Mouse (Mus musculus) adrenal gland, postnatal 25 days (tissue): Measurements from ENCODE around the gene Grcc10. TPM values are rescaled to one million over a fixed set of nuclear protein-coding genes. Genes with fewer than 3 reads are reported as not detected.

ENCODE experiments used
- DNase-seq: peaks from one replicate; pipeline ENCODE4 v3.0.0; 2021; ENCODE audit warnings: mixed read lengths
- total RNA-seq: library from RNA; stranded (reverse); gene quantifications from 2 replicates; pipeline ENCODE4 v1.2.3, GENCODE M21; 2021

Grcc10 gene
- total RNA-seq, 1 experiment from 2014 or later: 392 TPM

DNA sequence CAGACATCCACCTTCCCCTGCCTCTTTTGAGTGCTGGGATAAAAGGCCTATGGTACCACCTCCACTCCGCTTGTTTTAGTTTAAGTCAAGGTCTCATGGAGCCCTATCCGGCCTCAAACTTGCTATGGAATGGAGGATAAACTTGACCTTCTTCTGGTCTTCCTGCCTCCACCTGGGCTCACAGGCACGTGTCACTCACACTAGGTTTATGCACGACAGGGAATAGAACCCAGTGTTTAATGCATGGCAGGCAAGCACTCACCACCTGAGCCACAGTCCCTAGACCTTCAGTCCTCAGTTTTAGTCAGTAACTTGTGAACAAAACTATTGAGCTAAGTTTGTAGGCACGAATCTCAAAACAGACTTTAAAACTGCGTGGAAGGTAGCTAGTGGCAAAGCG is 10.1 kb downstream of the Grcc10 start:
- no peak for DNase-seq

DNA sequence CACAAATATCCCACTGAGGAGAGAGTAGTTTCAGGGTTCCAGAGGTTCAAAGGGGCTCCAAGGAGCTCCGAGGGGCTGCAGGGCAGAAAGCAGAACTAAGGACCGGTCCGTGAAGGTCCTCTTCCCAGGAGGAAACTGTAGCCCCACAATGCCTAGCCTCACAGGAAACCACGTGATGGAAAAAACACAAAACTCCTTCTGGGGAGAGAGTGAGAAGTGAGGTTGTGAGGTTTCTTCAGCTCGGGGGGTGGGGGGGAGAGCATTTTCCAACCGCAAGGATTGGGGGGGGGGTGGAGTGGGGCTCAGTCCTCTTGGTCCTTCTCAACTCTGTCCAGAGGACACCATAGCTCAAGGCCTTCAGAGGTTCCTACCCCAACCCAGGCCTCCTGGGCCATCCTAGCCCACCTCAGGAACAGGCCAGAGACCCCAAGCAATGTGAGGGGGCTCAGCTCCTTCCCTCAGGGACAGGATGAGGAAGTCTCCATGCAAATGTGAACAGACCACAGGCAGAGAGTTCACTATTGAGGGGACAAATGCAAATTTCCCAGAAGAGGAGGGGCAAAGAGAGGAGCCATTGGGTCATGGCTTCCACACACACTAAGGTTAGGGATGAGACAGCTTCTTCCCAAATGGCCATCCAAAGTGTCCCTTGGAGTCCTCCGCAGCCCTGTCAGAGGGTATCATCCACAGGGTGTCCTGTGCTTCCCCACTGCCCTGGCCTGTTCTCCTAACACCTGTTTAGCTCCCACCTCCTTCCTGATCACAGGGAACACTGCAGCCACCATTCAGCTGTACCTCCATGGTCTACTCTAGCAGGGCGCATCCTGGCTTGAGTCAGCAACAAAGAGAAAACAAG is 11.1 kb downstream of the Grcc10 start:
- no peak for DNase-seq

DNA sequence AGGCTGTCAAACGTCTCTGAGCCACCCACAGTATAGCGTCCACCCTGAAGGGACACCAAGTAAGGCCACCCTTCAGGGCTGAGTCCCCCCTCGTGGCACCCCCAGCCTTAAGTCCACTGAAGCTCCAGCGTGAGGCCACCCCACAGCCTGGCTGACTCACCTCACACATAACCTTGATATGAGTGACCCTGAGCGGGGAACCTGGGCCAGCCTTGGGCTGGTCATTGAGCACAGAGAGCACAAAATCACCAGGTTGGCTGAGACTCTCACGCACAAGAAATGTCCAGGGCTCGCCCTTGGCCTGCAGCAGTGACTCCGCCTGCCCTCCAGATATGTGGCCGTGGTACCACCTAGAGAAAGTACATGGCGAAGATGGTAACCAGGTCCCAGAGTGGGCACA is 12.6 kb downstream of the Grcc10 start:
- peak; percentile 48 for DNase-seq

DNA sequence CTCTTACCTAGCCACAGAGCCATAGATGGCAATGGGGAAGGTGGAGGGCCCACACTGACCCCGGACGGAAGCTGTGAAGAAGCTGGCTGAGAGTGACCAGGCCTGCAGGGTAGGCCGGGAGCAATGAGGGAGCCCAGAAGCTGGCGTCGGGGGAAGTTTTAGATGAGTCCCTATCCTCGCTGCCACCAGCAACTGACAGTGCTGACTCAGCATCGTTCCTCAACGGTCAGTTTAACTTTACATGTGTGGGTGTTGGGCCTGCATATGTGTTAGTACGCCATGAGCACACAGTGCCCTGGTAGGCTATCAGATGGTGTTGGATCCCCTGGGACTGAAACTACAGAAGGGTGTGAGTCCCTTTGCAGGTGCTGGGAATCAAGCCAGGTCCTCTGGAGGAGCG is 16.7 kb downstream of the Grcc10 start:
- DNase-seq: no peak

DNA sequence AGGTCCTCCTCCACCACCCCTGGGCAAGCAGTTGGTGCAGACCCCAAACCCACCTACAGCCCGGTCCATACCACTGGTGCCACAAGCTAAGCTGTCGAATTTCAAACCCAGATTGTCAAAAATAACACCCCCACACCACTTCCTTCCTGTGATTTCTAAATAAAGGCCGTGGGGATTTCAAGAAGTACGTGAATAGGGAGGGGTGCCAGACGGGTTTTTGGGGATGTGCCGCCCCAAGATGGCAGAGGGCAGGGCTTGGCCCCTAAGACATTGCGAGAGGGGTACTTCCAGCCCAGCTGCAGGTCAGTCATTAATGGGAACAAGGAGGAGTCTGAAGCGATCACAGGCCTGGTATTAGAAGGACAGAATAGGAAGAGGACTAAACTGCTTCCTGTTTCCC is 17.6 kb downstream of the Grcc10 start:
- no peak for DNase-seq

DNA sequence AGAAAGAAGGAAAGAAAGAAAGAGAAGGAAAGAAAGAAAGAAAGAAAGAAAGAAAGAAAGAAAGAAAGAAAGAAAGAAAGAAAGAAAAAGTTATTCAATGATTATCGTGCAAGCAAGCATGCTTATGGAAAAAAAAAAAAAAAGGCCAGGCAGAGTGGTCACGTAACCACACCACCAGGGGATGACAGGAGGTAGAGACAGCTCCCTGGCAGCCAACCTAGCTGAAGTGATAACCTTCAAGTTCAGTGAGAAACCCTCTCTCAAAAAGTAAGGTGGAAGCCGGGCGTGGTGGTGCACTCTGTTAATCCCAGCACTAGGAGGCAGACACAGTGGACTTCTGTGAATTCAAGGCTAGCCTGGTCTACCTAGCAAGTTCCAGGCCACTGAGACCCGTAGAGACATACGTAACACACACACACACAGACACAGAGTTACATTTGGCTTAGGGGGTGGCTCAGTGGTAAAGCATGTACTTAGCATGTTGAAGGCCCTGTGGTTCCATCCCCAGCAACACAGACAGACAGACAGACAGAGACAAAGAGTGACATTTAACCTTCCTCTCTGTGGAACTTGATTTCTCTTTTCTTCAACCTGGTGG is 18.2 kb downstream of the Grcc10 start:
- DNase-seq: no peak

DNA sequence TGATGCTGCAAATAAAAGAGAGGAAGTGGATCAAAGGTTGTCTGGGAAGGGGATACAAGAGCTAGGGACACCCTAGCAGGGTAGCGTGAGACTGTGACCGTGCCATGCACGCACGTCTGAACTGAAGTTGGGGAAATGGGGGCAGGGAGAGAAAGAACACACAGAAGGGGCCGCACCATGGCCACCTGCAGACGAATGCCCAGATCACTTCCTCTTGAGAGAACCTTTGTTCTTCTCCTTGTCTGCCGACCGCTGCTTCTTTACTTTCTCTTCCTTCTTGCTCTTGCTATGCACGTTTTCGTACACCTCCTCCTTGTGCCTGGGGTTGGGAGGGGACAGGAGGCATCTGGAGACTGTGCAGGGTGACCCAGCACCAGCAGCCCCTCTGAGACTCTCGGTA is 20.3 kb downstream of the Grcc10 start:
- DNase-seq: no peak

DNA sequence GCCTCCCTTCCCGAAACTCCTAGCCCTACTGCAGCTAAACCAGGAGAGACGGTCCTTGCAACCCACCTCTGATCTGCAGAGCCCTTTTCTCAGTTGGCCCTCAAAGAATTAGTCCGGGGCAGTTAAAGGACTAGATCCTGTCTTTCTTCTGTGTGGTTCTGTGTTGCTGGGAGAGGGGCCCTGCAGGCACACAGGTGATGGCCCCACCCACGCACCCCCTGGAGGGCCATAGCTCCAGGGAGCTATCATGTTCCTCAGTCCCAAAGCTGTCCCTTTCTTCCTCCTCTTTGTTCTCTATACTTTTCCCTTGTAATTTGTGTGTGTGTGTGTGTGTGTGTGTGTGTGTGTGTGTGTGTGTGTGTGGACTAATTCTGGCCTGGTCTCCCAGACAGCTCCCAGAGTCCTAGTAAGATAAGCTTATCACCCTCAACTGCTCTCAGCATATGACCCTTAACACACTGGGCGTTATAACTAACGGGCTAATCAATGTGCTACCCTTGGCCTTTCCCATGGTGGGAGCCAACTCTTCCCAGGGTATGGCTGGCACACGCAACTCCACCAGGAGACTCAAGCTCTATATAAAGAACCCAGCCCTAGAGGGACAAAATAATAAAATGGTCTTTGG is 21.7 kb downstream of the Grcc10 start:
- no peak for DNase-seq

DNA sequence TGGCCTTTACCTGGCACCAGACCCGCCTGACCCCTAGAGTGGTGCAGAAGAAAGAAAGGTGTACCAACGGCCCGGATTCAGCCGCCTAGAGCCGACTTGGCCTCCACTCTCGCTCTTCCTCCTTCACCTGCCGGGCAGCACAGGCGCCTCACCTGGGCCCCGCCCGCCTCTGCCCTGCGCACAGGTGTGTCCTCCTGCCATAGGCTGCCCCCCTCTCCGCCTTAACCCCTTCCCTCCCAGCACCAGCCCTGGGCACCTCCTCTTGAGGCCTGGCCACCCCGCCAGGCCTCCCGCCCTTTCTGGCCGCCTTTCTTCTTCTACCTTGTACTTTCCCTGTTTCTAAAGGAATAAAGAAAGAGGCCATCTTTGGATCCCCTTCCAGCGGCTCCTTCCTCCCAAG is 22.5 kb downstream of the Grcc10 start:
- DNase-seq: no peak

DNA sequence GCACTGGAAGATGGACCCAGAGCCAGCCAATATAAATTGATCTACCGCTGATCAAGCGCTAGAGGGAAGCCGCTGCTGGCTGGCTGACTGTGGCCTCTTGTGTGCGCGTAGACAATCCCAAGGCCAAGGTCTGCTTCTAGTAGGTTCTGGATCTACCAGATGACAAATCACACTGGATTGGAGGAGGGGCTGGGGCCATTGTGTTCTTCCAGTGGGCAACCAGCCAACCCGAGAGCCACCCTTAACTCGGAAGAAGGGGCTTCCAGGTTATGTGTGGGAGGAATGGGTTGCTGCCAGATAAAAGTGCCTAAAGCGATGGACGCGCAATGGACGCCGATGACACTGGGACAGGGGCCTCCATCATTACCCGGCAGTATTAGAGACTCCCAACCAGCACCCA is 23.2 kb downstream of the Grcc10 start:
- DNase-seq: no peak

DNA sequence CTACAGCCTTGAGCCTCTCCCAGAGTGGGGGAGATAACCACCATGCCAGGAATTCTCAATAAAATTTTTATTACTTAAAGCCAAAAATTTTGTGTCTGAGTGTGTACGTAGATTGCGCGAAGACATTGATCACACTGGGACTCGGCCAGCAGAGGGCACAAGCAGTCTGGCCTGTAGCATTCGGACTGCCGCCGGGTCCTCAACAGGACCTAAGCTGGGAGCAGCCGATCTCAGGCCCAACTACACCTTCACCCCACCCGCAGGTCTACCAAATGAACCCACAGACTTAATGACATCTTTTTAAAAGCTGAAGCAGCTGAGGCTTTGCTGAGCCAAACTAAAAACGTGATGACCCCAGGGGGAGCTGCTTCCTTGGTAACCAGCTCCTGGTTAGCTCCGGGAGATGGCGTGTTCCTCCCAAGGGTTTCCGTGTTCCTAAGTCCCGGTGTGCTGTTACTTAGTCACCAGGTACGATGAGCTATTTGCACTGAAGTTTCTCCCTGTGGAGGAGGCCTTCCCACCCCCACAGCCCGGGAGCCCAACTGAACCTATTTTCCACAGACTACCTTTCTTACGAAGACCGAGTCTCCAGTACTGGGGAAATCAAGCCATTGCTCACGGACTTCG is 24.2 kb downstream of the Grcc10 start:
- peak; percentile 52 for DNase-seq

DNA sequence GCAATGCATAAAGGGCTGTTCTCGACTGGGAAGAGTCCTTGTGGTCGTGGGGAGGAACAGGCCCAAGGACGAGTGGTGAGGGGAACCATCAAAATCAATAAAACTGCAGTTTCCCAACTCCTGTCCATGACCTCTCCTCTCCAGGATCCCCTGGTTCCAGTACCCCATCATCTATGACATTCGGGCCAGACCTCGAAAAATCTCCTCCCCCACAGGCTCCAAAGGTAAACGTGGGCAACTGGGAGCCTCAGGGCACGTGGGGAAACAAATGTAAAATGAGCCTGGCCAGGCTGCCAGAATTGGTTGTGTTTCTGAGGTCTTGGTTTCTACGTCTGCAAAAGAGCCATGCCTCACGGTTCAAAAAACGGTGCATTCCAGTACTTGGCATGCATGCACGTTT is 28.3 kb downstream of the Grcc10 start:
- DNase-seq: no peak

DNA sequence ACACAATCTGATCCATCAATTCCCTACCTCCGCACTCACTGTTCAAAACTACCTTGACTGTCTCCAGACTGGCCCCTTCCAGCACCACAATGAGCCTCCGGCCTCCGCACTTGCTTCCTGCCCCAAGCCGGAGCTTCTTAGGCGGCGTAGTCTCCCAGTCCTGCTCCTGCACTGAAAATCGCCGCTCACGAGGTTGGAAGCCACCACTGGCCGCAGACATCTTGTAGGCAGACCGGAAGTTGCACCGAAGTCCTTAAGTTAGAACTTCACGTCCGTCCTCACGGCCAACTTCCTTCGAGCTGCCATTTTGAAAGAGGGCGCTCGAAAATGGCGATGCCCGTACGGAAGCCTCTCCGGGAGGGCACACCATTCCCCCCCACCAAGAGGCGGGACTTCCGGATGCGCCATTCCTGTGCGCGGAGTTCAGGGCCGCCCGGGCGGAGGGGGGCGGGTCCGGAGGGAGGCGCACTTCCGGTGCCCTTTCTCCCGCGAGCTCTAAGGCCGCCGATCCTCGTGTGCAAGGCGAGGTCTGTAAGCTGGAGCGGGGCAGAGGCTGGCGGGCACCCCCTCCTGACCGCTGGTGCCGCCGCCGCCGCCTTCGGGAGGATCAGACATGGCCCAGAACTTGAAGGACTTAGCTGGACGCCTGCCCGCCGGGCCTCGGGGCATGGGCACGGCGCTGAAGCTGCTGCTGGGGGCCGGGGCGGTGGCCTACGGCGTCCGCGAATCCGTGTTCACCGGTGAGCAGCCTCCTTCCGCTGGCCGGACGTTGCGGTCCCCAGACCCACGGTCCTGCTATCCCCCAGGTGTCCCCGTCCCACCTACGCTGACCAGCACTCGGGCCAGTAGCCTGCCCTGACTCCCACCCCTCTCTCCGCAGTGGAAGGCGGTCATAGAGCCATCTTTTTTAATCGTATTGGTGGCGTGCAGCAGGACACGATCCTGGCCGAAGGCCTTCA is 29.1 kb downstream of the Grcc10 start, which contains the start of the genes Emg1 and Phb2:
Emg1 (minus strand) TSS at position 355 of the 959 bp plus-strand sequence.
Phb2 (plus strand) TSS at position 513 of the 959 bp plus-strand sequence.
- DNase-seq: peak; percentile 98

DNA sequence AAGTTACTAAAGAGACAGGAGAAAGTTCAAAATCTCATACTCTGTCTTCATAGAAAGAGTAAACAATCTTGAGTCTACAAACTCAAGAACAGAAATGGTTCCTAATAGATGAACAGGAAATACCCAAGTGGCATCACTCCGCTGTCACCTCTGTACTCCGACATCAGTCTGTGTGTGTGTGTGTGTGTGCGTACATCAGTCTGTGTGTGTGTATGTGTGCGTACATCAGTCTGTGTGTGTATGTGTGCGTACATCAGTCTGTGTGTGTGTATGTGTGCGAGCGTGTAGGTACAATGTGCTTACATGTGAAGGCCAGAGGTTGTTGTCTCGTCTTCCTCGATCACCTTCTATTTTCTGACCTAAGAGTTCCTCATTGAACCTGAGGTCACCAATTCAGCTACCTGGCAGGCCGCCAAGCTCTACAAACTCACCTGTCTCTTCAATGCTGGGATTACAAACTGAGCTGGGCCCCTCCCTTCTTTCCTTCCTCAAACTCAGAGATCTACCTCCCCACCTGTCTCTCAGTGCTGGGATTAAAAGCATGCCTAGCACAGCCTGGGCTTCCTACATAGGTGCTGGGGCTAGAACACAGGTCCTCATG is 32.8 kb downstream of the Grcc10 start:
- no peak for DNase-seq

DNA sequence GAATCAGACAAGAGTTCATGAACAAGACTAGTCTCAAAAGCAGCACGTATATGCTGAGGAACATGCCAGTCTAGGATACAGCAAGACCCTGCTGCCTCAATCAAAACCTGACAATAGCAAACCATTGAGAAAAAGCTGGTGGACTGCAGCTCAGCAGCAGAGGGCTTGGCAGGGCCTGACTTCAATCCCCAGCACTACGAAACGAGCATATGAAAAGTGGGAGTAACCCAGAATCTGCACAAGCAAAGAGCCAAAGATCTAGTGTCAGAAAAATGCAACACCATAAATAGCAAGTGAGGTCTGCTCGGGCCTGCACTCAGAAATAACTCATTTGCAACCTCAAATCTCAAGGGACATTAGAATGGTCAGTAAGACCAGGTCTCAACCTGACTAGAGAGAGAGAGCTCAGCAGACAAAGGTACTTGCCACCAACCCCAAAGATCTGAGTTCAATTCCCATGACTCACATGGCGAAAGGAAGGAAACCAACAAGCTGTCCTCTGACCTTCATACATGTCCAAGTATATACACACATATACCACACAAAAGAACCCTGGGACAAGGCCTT is 35.0 kb downstream of the Grcc10 start:
- DNase-seq: no peak

DNA sequence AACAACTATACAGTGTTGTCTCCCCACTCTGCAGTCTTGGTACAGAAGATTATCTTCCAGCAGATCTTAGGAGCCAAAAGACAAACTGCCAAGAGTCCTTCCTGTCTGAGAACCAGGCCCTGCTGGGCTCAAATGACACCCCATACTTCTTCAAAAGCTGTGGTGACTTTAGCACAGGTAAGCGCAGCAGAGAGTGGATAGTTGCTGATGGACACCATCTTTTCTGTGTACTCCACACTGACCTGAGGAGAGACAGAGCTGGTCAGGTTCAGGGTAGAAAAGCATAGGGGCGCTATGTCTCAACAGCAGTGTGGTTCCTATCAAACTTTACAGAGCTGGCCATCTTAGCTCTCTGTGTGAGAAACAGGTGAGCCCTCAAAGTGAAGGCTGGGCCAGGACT is 36.8 kb downstream of the Grcc10 start:
- no peak for DNase-seq

DNA sequence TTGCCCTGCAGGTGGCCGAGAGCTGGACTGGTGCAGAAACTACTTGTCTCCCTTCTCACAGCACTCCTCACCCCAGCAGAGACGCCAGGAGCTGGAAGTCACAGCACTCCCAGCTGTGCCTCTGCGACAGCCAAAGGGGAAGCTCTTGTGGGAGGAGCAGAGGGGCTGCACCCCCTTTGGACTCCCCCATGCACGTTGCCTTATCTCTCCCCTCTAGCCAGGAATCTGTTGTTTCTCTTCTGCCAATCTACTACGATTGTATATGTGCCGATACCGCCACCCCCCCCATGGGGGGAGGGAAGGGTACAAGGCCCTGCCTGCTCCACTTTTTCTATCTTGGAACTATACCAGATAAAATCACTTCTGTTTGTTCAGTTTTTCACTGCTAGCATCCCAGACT is 37.4 kb downstream of the Grcc10 start:
- DNase-seq: no peak

DNA sequence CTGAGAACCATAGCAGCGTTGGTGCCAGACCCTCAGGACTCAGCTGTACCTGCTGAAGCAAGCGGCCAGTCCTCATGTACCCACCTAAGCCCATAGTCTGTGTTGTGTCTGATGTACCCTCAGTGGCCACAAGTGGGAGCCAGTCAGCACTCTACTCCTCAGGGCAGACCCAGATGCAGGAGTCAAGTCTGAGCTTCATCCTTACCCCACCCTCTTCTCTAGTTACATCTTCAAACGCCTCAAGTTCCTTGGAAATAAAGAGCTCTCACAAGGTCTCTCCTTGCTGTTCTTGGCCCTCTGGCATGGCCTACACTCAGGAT is 38.4 kb downstream of the Grcc10 start:
- peak; percentile 65 for DNase-seq

DNA sequence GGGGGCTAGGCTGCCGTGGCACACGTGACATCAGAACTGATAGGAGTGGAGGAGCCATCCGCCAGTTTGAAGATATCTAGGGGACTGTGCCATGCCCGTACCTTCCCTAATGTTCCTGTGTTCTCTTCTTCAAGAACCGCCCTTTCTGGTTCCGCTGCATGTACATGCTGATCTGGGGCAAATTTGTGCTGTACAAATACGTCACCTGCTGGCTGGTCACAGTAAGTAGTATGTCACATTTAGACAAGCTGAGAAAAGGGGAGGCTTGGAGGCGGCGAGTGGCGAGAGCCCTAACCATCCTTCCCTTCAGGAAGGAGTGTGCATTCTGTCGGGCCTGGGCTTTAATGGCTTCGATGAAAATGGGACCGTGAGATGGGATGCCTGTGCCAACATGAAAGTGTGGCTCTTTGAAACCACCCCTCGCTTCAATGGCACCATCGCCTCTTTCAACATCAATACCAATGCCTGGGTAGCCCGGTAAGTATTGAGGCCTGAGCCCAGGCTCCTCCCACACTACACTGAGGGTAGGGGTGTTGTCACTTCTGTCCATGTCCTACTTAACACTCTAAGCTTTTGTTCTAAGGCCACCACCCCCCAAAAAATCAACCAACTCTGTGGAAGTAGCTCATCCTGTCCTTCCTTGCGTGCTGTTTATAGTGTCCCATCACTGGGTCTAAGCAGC is 38.9 kb downstream of the Grcc10 start:
- DNase-seq: no peak

DNA sequence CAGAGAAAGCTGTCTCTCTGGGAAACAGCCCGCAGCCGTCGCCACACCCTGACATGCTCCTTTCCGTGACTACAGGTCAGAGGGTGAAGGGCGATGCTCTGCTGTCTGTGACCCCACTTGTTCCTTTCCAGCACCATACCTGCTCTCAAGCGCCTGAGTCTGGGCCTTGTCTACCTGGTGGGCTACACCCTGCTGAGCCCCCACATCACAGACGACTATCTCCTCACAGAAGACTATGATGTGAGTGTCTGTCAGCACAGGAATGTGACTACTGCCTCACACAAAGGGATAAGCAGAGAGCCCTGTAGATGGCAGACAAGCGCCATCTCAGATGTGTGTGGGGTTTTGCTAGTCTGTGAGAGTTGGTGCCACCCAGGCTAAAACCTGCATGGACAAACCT is 39.8 kb downstream of the Grcc10 start:
- DNase-seq: no peak
